Mouse (Mus musculus) cerebellum, adult 2 months (tissue): ENCODE measurements around the gene Tmem52.

Experiments used
- CTCF ChIP-seq: fragments of 200-500 bp; IDR thresholded peaks from 2 replicates; pipeline ENCODE4 v1.5.1; 2011; ENCODE audit warnings: low read depth, mild to moderate bottlenecking, control low read depth, low read length, moderate library complexity, borderline replicate concordance; ENCODE audit not compliant: insufficient read depth
- POLR2A ChIP-seq: fragments of 200-500 bp; IDR thresholded peaks from 2 replicates; pipeline ENCODE4 v1.6.1; 2011; ENCODE audit warnings: low read length, control low read depth, borderline replicate concordance; ENCODE audit not compliant: insufficient read depth

GRCm38 (mm10) chr4:155508614-155509013 lies 39.7 kb downstream of the Tmem52 start:
- TF ChIP-seq POLR2A (no peak), CTCF (no peak)
